Mouse (Mus musculus): Measurements from ENCODE around the gene Sorbs2. TPM values are rescaled to one million over a fixed set of nuclear protein-coding genes. Genes with fewer than 3 reads are reported as not detected.

Gene Sorbs2
- polyA plus RNA-seq, 1 experiment from 2014 or later, result 16.7 TPM

GRCm38 (mm10) chr8:45715330-45716027, 207.9 kb downstream of the Sorbs2 start:
- no peaks in the 10 kb centered on the region for H3K9me3 ChIP-seq (replicated peaks)
- DNase-seq (ENCODE audit: low spot score), result no peak
- no peak overlapping the region for H3K27ac ChIP-seq
- no peaks in the 10 kb centered on the region for H3K36me3 ChIP-seq
- H3K4me1 ChIP-seq, result peaks cover 10% of the 10 kb centered on the region
- H3K4me3 ChIP-seq, result no peak overlapping the region
- 81% methylated on average over 13 of the region's 13 CpGs for WGBS
- no peaks in the 10 kb centered on the region for H3K27me3 ChIP-seq (ENCODE audit: low read depth, poor library complexity, severe bottlenecking)

DNA sequence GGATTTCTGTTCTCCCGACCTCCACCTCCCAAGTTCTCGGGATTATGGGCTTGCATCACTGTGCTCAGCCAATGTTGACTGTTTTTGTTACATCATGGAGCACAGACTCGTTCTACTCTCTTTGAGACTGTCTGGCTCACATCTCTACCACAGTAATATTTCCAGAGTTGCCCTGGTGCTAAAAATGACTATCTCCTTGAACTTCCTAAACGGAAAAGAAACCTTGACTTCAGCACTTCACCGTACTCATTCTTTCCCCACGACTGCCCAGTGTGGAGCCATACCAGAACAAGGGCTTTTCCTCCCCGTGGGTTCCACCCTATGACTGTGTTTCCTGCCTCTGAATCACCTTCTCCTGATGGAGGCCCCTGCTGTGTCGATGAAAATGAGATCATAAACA, 212.2 kb downstream of the Sorbs2 start:
- DNase-seq (ENCODE audit: low spot score), result no peak
- Histone ChIP-seq H3K27ac (no peak overlapping the region), H3K4me1 (peaks cover 8% of the 10 kb centered on the region), H3K4me3 (no peak overlapping the region), H3K9me3 (replicated peaks) (no peaks in the 10 kb centered on the region), H3K36me3 (no peaks in the 10 kb centered on the region), H3K27me3 (ENCODE audit: low read depth, poor library complexity, severe bottlenecking) (no peaks in the 10 kb centered on the region)
- 77% methylated on average over 8 of the region's 8 CpGs for WGBS

GRCm38 (mm10) chr8:45724204-45724603, 216.6 kb downstream of the Sorbs2 start:
- H3K27me3 ChIP-seq (ENCODE audit: low read depth, poor library complexity, severe bottlenecking), result no peaks in the 10 kb centered on the region
- H3K4me3 ChIP-seq, result no peak overlapping the region
- H3K36me3 ChIP-seq, result no peaks in the 10 kb centered on the region
- WGBS, result 82% methylated on average over 3 of the region's 3 CpGs
- no peak overlapping the region for H3K27ac ChIP-seq
- H3K4me1 ChIP-seq, result 0 out of 2 replicates have a peak, but pooled peaks cover 2% of the 10 kb centered on the region
- no peaks in the 10 kb centered on the region for H3K9me3 ChIP-seq (replicated peaks)
- DNase-seq (ENCODE audit: low spot score), result no peak

DNA sequence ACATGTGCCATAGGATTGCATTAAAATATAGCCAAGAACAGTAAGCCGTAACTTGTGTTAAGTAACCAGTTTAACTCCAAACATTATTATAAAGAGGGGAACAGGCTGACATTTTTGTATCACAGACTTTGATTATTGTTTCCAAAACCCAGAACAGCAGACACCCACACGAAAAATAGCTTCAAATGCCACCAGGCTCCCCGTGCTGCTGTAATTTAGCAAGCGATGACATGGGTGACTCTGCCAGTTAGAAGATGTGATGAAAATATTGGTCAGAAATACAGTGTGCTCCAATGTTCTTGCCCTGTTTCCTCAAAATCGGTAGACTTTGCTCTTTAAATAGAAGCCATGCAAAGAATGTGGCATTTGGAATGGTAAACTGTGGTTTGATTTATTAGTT, 217.7 kb downstream of the Sorbs2 start:
- Histone ChIP-seq H3K9me3 (replicated peaks) (no peaks in the 10 kb centered on the region), H3K36me3 (no peaks in the 10 kb centered on the region), H3K4me3 (no peak overlapping the region), H3K4me1 (peaks cover 8% of the 10 kb centered on the region; the same call in 1 of the 2 replicates), H3K27me3 (ENCODE audit: low read depth, poor library complexity, severe bottlenecking) (no peaks in the 10 kb centered on the region), H3K27ac (no peak overlapping the region)
- WGBS, result 82% methylated on average over 5 of the region's 5 CpGs
- no peak for DNase-seq (ENCODE audit: low spot score)

GRCm38 (mm10) chr8:45729850-45730382, 222.3 kb downstream of the Sorbs2 start:
- Histone ChIP-seq H3K27me3 (ENCODE audit: low read depth, poor library complexity, severe bottlenecking) (no peaks in the 10 kb centered on the region), H3K27ac (no peak overlapping the region), H3K4me3 (no peak overlapping the region), H3K4me1 (peaks cover 6% of the 10 kb centered on the region; the same call in 1 of the 2 replicates), H3K9me3 (replicated peaks) (no peaks in the 10 kb centered on the region), H3K36me3 (no peaks in the 10 kb centered on the region)
- WGBS, result 65% methylated on average over 7 of the region's 7 CpGs
- DNase-seq (ENCODE audit: low spot score), result no peak

DNA sequence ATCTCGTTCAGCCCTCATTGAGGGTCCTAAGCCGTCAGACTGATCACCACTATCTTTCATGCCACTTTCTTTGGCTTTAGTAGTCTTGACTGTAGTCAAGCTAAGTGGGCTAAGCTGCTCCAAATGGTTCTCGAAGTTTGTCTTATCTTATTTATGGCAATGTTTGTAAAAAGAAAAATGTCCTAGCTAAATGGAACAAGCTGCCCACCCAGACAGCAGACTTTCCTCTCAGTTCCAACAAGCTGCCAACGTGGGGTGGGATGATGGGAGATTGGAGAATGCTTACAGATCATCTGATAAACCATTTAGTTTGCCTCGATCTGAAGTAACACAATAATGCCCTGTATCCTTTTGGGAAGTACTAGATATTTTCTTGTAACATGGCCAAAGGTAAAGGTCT, 223.2 kb downstream of the Sorbs2 start:
- no peaks in the 10 kb centered on the region for H3K27me3 ChIP-seq (ENCODE audit: low read depth, poor library complexity, severe bottlenecking)
- no peak overlapping the region for H3K4me3 ChIP-seq
- H3K27ac ChIP-seq, result no peak overlapping the region
- no peak for DNase-seq (ENCODE audit: low spot score)
- WGBS, result 80% methylated on average over 5 of the region's 5 CpGs
- H3K4me1 ChIP-seq, result peaks cover 6% of the 10 kb centered on the region; the same call in 1 of the 2 replicates
- no peaks in the 10 kb centered on the region for H3K9me3 ChIP-seq (replicated peaks)
- no peaks in the 10 kb centered on the region for H3K36me3 ChIP-seq

GRCm38 (mm10) chr8:45734071-45734470, 226.5 kb downstream of the Sorbs2 start:
- no peak for DNase-seq (ENCODE audit: low spot score)
- no peak overlapping the region for H3K27ac ChIP-seq
- H3K27me3 ChIP-seq (ENCODE audit: low read depth, poor library complexity, severe bottlenecking), result no peaks in the 10 kb centered on the region
- no peaks in the 10 kb centered on the region for H3K36me3 ChIP-seq
- 94% methylated on average over 8 of the region's 8 CpGs for WGBS
- H3K4me1 ChIP-seq, result peaks cover 6% of the 10 kb centered on the region; the same call in 1 of the 2 replicates
- H3K9me3 ChIP-seq (replicated peaks), result no peaks in the 10 kb centered on the region
- H3K4me3 ChIP-seq, result no peak overlapping the region

DNA sequence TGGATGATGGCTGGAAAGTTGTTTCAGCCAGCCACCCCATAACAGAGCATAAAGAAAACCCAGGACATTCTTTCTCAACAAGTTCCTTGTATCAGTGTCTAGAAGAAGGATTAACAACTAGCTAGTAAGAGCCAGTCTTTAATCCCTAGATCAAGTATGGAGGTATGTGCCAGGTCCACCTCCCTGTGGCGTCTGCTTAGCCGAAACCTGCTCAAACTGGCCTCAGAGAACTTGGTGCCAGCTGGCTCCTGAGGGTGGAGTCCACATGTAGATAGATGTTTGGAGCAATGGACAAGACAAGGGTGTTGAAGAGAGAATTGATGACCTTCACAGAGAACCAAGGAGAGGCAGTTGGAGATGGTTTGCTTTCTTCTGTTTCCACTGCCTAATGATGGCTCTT, 229.7 kb downstream of the Sorbs2 start:
- Histone ChIP-seq H3K27me3 (ENCODE audit: low read depth, poor library complexity, severe bottlenecking) (no peaks in the 10 kb centered on the region), H3K36me3 (no peaks in the 10 kb centered on the region), H3K4me1 (no peaks in the 10 kb centered on the region), H3K27ac (no peak overlapping the region), H3K4me3 (no peak overlapping the region), H3K9me3 (replicated peaks) (no peaks in the 10 kb centered on the region)
- DNase-seq (ENCODE audit: low spot score), result no peak
- 90% methylated on average over 2 of the region's 2 CpGs for WGBS

- WGBS, result 94% methylated on average over 2 of the region's 2 CpGs
- no peak overlapping the region for H3K4me3 ChIP-seq
- no peaks in the 10 kb centered on the region for H3K36me3 ChIP-seq
- no peaks in the 10 kb centered on the region for H3K27me3 ChIP-seq (ENCODE audit: low read depth, poor library complexity, severe bottlenecking)
- no peak for DNase-seq (ENCODE audit: low spot score)
- H3K27ac ChIP-seq, result no peak overlapping the region
- no peaks in the 10 kb centered on the region for H3K9me3 ChIP-seq (replicated peaks)
- H3K4me1 ChIP-seq, result no peaks in the 10 kb centered on the region
Observed at GRCm38 (mm10) chr8:45743326-45743725, 235.7 kb downstream of the Sorbs2 start.

- Histone ChIP-seq H3K4me1 (no peaks in the 10 kb centered on the region), H3K27me3 (ENCODE audit: low read depth, poor library complexity, severe bottlenecking) (no peaks in the 10 kb centered on the region), H3K36me3 (no peaks in the 10 kb centered on the region), H3K4me3 (no peak overlapping the region), H3K27ac (no peak overlapping the region), H3K9me3 (replicated peaks) (no peaks in the 10 kb centered on the region)
- DNase-seq (ENCODE audit: low spot score), result no peak
Observed at GRCm38 (mm10) chr8:45743739-45744138, 236.2 kb downstream of the Sorbs2 start.

DNA sequence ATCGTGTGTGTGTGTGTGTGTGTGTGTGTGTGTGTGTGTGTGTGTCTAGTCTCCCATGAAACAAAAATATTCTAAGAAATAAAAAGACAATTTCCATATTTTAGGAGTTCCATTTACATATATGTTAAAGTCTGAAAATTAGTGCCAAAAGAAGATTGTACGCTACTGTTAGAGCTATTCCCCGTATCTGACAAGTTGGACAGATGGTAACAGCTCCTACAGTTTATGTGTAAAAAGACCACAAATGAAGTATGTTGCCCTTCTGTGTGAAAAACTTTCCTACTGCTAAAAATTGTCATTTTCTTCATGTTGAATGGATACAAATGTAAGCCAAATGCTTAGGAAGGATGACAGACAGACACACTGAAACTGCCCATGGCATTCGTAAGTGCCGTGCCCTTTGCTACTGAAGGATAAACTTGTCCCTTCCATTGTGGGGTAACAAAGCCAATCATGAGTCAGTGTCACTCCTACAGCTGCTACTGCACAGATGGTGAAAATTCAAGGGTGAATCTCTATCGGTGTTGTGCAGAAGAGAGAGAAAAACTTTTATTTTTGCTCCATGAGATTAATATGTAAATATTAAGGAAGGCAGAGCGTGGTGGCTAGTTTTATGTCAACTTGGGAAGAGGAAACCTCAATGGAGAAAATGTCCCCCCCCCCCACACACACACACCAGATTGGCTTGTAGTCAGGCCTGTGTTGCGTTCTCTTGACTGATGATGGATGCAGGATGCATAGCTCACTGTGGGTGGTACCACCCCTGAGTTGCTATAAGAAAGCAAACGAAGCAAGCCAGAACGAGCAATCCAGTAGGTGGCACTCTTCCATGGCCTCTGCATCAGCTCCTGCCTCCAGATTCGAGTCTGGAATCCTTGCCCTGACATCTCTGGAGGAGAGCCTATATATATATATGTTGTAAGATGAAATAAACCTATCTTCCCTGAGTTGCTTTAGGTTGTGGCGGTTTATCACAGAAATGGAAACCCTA, 244.2 kb downstream of the Sorbs2 start:
- 69% methylated on average over 12 of the region's 12 CpGs for WGBS
- no peaks in the 10 kb centered on the region for H3K4me1 ChIP-seq
- no peak overlapping the region for H3K27ac ChIP-seq
- no peak for DNase-seq (ENCODE audit: low spot score)
- no peaks in the 10 kb centered on the region for H3K27me3 ChIP-seq (ENCODE audit: low read depth, poor library complexity, severe bottlenecking)
- H3K9me3 ChIP-seq (replicated peaks), result no peaks in the 10 kb centered on the region
- no peaks in the 10 kb centered on the region for H3K36me3 ChIP-seq
- H3K4me3 ChIP-seq, result no peak overlapping the region

DNA sequence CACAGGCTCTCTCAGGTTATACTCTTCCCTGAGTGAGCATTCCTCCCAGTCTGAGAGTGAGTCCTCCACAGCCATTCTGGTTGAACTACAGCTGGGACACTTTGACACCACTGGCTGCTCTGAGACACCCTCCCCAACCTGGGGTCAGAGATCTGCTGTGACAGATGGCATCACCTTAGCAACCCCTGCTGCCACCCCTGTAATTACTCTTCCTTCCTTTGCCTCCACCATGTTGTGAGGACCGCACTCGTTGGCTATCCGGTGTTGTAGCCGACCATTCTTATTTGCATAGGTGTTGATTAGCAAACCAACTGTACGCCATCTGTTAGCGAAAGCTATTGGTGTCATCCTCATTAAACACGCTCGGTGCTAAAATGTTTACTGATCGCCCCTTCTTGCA, 247.9 kb downstream of the Sorbs2 start:
- Histone ChIP-seq H3K4me1 (no peaks in the 10 kb centered on the region), H3K4me3 (no peak overlapping the region), H3K27me3 (ENCODE audit: low read depth, poor library complexity, severe bottlenecking) (no peaks in the 10 kb centered on the region), H3K9me3 (replicated peaks) (no peaks in the 10 kb centered on the region), H3K27ac (no peak overlapping the region), H3K36me3 (no peaks in the 10 kb centered on the region)
- WGBS, result 82% methylated on average over 9 of the region's 9 CpGs
- DNase-seq (ENCODE audit: low spot score), result no peak

- no peak overlapping the region for H3K4me3 ChIP-seq
Observed at GRCm38 (mm10) chr8:45755972-45756371, 248.4 kb downstream of the Sorbs2 start.

More at GRCm38 (mm10) chr8:45755972-45756371, 248.4 kb downstream of the Sorbs2 start:
- no peak overlapping the region for H3K27ac ChIP-seq
- H3K36me3 ChIP-seq, result no peaks in the 10 kb centered on the region
- no peaks in the 10 kb centered on the region for H3K4me1 ChIP-seq
- no peak for DNase-seq (ENCODE audit: low spot score)
- H3K9me3 ChIP-seq (replicated peaks), result no peaks in the 10 kb centered on the region
- 96% methylated on average over 7 of the region's 7 CpGs for WGBS
- no peaks in the 10 kb centered on the region for H3K27me3 ChIP-seq (ENCODE audit: low read depth, poor library complexity, severe bottlenecking)

Measured in limb, embryonic 10.5 days (tissue).